Mouse (Mus musculus): ENCODE measurements around the gene Cfap45.

Cfap45 gene

GRCm38 (mm10) chr1:172493516-172493915 lies 27.1 kb upstream of the Cfap45 start:
- no peak for DNase-seq (ENCODE audit: extremely low read depth, low read depth)

GRCm38 (mm10) chr1:172496030-172496429 lies 24.6 kb upstream of the Cfap45 start:
- no peak for DNase-seq (ENCODE audit: extremely low read depth, low read depth)

- no peak for DNase-seq (ENCODE audit: extremely low read depth, low read depth)
Observed at GRCm38 (mm10) chr1:172497428-172497827, 23.2 kb upstream of the Cfap45 start.

- DNase-seq (ENCODE audit: extremely low read depth, low read depth): peak; percentile 52
Observed at GRCm38 (mm10) chr1:172499765-172500441, 20.7 kb upstream of the Cfap45 start, which contains the start of gene Tagln2. Gene Tagln2, plus strand, starts transcription at chr1:172500047.

- peak; percentile 27 for DNase-seq (ENCODE audit: extremely low read depth, low read depth)
Observed at GRCm38 (mm10) chr1:172500451-172501370, 19.9 kb upstream of the Cfap45 start.

- no peak for DNase-seq (ENCODE audit: extremely low read depth, low read depth)
Observed at GRCm38 (mm10) chr1:172501371-172502144, 19.0 kb upstream of the Cfap45 start.

- no peak for DNase-seq (ENCODE audit: extremely low read depth, low read depth)
Observed at GRCm38 (mm10) chr1:172502145-172503110, 18.2 kb upstream of the Cfap45 start.

- DNase-seq (ENCODE audit: extremely low read depth, low read depth): no peak
Observed at GRCm38 (mm10) chr1:172503111-172503997, 17.2 kb upstream of the Cfap45 start.

- no peak for DNase-seq (ENCODE audit: extremely low read depth, low read depth)
Observed at GRCm38 (mm10) chr1:172504756-172505155, 15.8 kb upstream of the Cfap45 start.

GRCm38 (mm10) chr1:172507001-172507400 lies 13.6 kb upstream of the Cfap45 start:
- DNase-seq (ENCODE audit: extremely low read depth, low read depth): no peak

- no peak for DNase-seq (ENCODE audit: extremely low read depth, low read depth)
Observed at GRCm38 (mm10) chr1:172507701-172508100, 12.9 kb upstream of the Cfap45 start.

- DNase-seq (ENCODE audit: extremely low read depth, low read depth): peak; percentile 38
Observed at GRCm38 (mm10) chr1:172508172-172508571, 12.4 kb upstream of the Cfap45 start.

GRCm38 (mm10) chr1:172509235-172509634 lies 11.4 kb upstream of the Cfap45 start:
- no peak for DNase-seq (ENCODE audit: extremely low read depth, low read depth)

GRCm38 (mm10) chr1:172509983-172510382 lies 10.6 kb upstream of the Cfap45 start:
- no peak for DNase-seq (ENCODE audit: extremely low read depth, low read depth)

GRCm38 (mm10) chr1:172510421-172510972 lies 10.1 kb upstream of the Cfap45 start:
- DNase-seq (ENCODE audit: extremely low read depth, low read depth): no peak

GRCm38 (mm10) chr1:172512962-172513361 lies 7.6 kb upstream of the Cfap45 start:
- DNase-seq (ENCODE audit: extremely low read depth, low read depth): no peak

- DNase-seq (ENCODE audit: extremely low read depth, low read depth): peak; percentile 91
Observed at GRCm38 (mm10) chr1:172513525-172514212, 6.9 kb upstream of the Cfap45 start.

- DNase-seq (ENCODE audit: extremely low read depth, low read depth): no peak
Observed at GRCm38 (mm10) chr1:172514213-172514529, 6.4 kb upstream of the Cfap45 start.
